Mouse (Mus musculus) hindbrain, embryonic 15.5 days (tissue): ENCODE results near the gene Mpst. TPM values are rescaled to one million over a fixed set of nuclear protein-coding genes. Genes with fewer than 3 reads are reported as not detected.

Source experiments
- ATAC-seq: fragments of 200-750 bp; cut with Nextera tagmentation; 2 replicates; pipeline ENCODE4 v1.8.0; 2017; ENCODE audit warnings: low read depth, moderate number of reproducible peaks, moderate TSS enrichment; ENCODE audit not compliant: low FRiP score
- H3K27ac ChIP-seq: fragments of 300-500 bp; sonication (generic); replicated peaks from 2 replicates; pipeline ENCODE4 v1.5.1; 2015; ENCODE audit warnings: mild to moderate bottlenecking, inconsistent platforms
- H3K27me3 ChIP-seq: fragments of 300-500 bp; sonication (generic); 2 replicates; pipeline ENCODE4 v1.6.1; 2015; ENCODE audit warnings: control low read depth, inconsistent platforms
- H3K36me3 ChIP-seq: fragments of 300-500 bp; sonication (generic); 2 replicates; pipeline ENCODE4 v1.6.1; 2015; ENCODE audit warnings: control low read depth, inconsistent platforms
- H3K4me1 ChIP-seq: fragments of 300-500 bp; sonication (generic); replicated peaks from 2 replicates; pipeline ENCODE4 v1.6.1; 2015; ENCODE audit warnings: control low read depth, inconsistent platforms
- H3K4me2 ChIP-seq: fragments of 300-500 bp; sonication (generic); 2 replicates; pipeline ENCODE4 v1.6.1; 2015; ENCODE audit warnings: moderate library complexity, mild to moderate bottlenecking, inconsistent platforms
- H3K4me3 ChIP-seq: fragments of 300-500 bp; sonication (generic); 2 replicates; pipeline ENCODE4 v1.5.1; 2015; ENCODE audit warnings: mild to moderate bottlenecking, inconsistent platforms
- H3K9ac ChIP-seq: fragments of 300-500 bp; sonication (generic); 2 replicates; pipeline ENCODE4 v1.6.1; 2015; ENCODE audit warnings: inconsistent platforms
- H3K9me3 ChIP-seq: fragments of 300-500 bp; sonication (generic); 2 replicates; pipeline ENCODE4 v1.6.1; 2016; ENCODE audit warnings: control low read depth, inconsistent platforms
- WGBS: fragments of 180-500 bp; shearing (Covaris S2); methylation state at CpG from one replicate; pipeline ENCODE4 v1.1.7; 2015; 5-methylcytosine and 5-hydroxymethylcytosine counted together
- polyA plus RNA-seq: library from polyadenylated mRNA; unstranded; fragments of >200 nt; fragmentation: Nextera tagmentation; extraction: Ambion mirVana; gene quantifications from 2 replicates; pipeline ENCODE4 v1.2.1, GENCODE M21; 2015

Gene Mpst
- polyA plus RNA-seq, 1 experiment from 2014 or later: 3.1 TPM

DNA sequence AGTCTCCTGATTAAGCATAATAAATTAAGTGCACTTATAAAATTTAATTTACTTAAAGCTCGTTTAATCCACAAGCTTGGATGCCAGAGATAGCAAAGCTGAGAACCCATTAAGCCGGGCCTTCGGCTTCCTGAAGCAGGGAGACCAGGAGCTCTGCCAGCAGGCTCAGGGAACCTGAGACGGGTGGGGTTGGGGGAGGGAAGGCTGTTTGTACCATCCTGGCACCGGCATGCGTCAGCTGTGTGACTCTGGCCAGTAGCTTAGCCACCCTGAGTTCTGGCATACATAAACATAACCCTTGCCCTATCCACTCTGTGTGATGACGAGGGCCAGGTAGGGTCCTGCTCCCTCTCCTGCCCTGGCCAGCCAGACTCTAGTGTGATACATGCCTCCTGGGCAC is 49.8 kb downstream of the Mpst start:
- WGBS: 42% methylated on average over 7 of the region's 7 CpGs
- Histone ChIP-seq H3K9me3 (no peaks in the 10 kb centered on the region), H3K4me1 (no peaks in the 10 kb centered on the region), H3K9ac (no peak overlapping the region), H3K4me3 (no peak overlapping the region), H3K27me3 (no peaks in the 10 kb centered on the region), H3K4me2 (no peak overlapping the region), H3K36me3 (no peaks in the 10 kb centered on the region), H3K27ac (no peak overlapping the region)
- ATAC-seq: no peak

DNA sequence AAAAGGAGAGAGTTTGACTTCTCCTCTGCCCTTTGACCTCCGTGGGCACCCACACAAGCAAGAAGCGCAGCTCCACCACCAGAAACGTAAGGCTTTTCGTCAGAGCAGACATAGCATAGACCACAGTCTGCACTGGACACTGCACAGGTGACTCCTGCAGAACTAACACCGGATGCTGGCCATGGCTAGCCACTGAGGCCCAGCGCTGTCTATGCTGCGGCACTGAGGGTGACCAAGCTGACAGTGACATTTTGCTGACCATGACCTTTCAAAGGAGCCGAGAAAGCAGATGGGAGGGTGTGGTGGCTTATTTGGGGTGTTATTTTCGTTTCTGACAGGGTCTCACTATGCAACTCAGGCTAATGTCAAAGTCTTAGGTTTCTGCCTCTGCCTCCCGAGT is 51.0 kb downstream of the Mpst start:
- H3K4me2 ChIP-seq: no peak overlapping the region
- no peak overlapping the region for H3K27ac ChIP-seq
- H3K9ac ChIP-seq: no peak overlapping the region
- H3K36me3 ChIP-seq: no peaks in the 10 kb centered on the region
- no peak overlapping the region for H3K4me3 ChIP-seq
- no peaks in the 10 kb centered on the region for H3K4me1 ChIP-seq
- WGBS: 83% methylated on average over 10 of the region's 10 CpGs
- H3K9me3 ChIP-seq: no peaks in the 10 kb centered on the region
- no peaks in the 10 kb centered on the region for H3K27me3 ChIP-seq
- no peak for ATAC-seq

DNA sequence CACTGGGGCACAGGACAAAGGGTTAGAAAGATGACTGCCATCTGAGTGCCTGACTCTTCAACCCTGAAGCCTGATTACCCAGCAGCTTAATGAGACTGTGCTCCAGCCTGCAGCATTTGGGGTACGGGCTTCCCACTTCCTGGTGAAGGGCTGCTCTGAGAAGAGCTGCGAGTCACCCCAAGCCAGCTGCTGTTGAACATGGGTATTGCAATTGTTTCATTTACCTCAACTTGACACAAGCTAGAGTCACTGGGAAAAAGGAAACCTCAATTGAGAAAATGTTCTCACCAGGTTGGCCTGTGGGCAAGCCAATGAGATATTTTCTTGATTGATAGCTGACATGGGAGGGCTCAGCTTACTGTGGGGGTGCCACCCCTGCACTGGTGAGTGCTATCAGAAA is 56.8 kb downstream of the Mpst start:
- H3K9me3 ChIP-seq: no peaks in the 10 kb centered on the region
- no peak overlapping the region for H3K4me3 ChIP-seq
- H3K4me1 ChIP-seq: no peaks in the 10 kb centered on the region
- no peak for ATAC-seq
- 85% methylated on average over 2 of the region's 2 CpGs for WGBS
- no peak overlapping the region for H3K4me2 ChIP-seq
- H3K27me3 ChIP-seq: no peaks in the 10 kb centered on the region
- H3K36me3 ChIP-seq: no peaks in the 10 kb centered on the region
- no peak overlapping the region for H3K9ac ChIP-seq
- no peak overlapping the region for H3K27ac ChIP-seq

Other genes with a start within 250 kb of the Mpst start
- 102 and 109 TPM in 2 replicates for gene Ift27, start 232.3 kb upstream of the Mpst start, polyA plus RNA-seq
- gene Pvalb, start 200.0 kb upstream of the Mpst start, polyA plus RNA-seq: 7.6 and 9.0 TPM in 2 replicates
- gene Ncf4, start 161.6 kb upstream of the Mpst start, polyA plus RNA-seq: 0.69 and 1.6 TPM in 2 replicates
- 0.21 and 0.34 TPM in 2 replicates for gene Csf2rb2, start 100.7 kb upstream of the Mpst start, polyA plus RNA-seq
- 0.60 and 0.96 TPM in 2 replicates for gene Csf2rb, start 80.7 kb upstream of the Mpst start, polyA plus RNA-seq
- gene Tex33, start 10.5 kb upstream of the Mpst start, polyA plus RNA-seq: not detected in 2 replicates
- gene Tst, start 509 bp upstream of the Mpst start, polyA plus RNA-seq: 23.8 and 26.9 TPM in 2 replicates
- gene Kctd17, start 22.1 kb downstream of the Mpst start, polyA plus RNA-seq: 145 and 156 TPM in 2 replicates
- 0.47 and 0.56 TPM in 2 replicates for gene Tmprss6, start 62.2 kb downstream of the Mpst start, polyA plus RNA-seq
- 0.22 and 0.26 TPM in 2 replicates for gene Il2rb, start 88.9 kb downstream of the Mpst start, polyA plus RNA-seq
- 8.3 and 9.1 TPM in 2 replicates for gene C1qtnf6, start 125.0 kb downstream of the Mpst start, polyA plus RNA-seq
- gene Sstr3, start 138.3 kb downstream of the Mpst start, polyA plus RNA-seq: 0.61 and 0.71 TPM in 2 replicates
- 5.4 and 5.6 TPM in 2 replicates for gene Rac2, start 166.4 kb downstream of the Mpst start, polyA plus RNA-seq
- gene Cyth4, start 190.6 kb downstream of the Mpst start, polyA plus RNA-seq: 6.7 and 7.0 TPM in 2 replicates